Mouse (Mus musculus) erythroid progenitor cell, adult 5-6 weeks (primary cell): ENCODE measurements around the gene Serpina6. TPM values are rescaled to one million over a fixed set of nuclear protein-coding genes. Genes with fewer than 3 reads are reported as not detected.
"Not testable (repeated sequence)": the region's sequence is repeated elsewhere in the genome, so short reads cannot be mapped to it uniquely, and the experiment has no call there.

Experiments used
- ATAC-seq: replicated peaks from 2 replicates; pipeline ENCODE4 v1.8.0; 2016; ENCODE audit warnings: moderate number of reproducible peaks, mild to moderate bottlenecking, moderate TSS enrichment, inconsistent platforms; ENCODE audit not compliant: poor library complexity, low FRiP score, severe bottlenecking
- total RNA-seq, 2 experiments: library from RNA; stranded (forward) in 1 of 2; stranded (reverse) in 1 of 2; fragments of 150-400 nt in 1 of 2; fragments of 186-747, 209-891 nt in 1 of 2; gene quantifications; 2 replicates each; pipeline versions ENCODE4 v1.2.3 to v1.2.4; 2015 to 2017; ENCODE audit warnings: low replicate concordance in 2 of 2

Gene Serpina6
- not detected in 2 replicates for total RNA-seq (2015; ENCODE audit: low replicate concordance)
- not detected in 2 replicates for total RNA-seq (2017; ENCODE audit: low replicate concordance)

GRCm38 (mm10) chr12:103656848-103657626, at the start of gene Serpina6:
Gene Serpina6, minus strand, starts transcription at chr12:103657212.
- ATAC-seq, result no peak

GRCm38 (mm10) chr12:103706113-103706512, 49.1 kb upstream of the Serpina6 start:
- ATAC-seq, result no peak

GRCm38 (mm10) chr12:103705547-103705946, 48.5 kb upstream of the Serpina6 start:
- no peak for ATAC-seq

- ATAC-seq, result no peak
Observed at GRCm38 (mm10) chr12:103700144-103700750, 43.2 kb upstream of the Serpina6 start.

GRCm38 (mm10) chr12:103695429-103695828, 38.4 kb upstream of the Serpina6 start, which contains the start of gene Serpina1f:
Gene Serpina1f, minus strand, starts transcription at chr12:103695529.
- ATAC-seq, result no peak

GRCm38 (mm10) chr12:103688221-103688814, 31.3 kb upstream of the Serpina6 start:
- no peak for ATAC-seq

- no peak for ATAC-seq
Observed at GRCm38 (mm10) chr12:103687021-103687420, 30.0 kb upstream of the Serpina6 start.

DNA sequence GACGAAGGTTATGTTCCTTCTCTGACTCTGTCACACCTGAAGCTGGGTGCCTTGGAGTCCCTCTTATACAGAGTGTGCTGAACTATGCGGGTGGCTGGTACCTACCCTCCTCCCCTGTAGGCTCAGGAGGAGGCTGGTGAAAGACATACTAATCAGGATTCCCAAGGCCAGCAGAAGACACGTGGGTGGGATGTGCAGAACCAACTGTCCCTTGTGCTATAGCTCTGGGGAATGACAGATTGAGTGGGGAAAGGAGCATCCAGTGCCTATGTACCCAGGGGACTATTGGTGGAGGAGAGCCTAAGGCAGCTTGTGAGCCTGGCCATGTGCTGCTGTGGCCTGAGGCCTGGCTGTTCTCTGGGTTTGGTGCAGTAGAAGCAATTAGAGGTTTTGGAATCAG, 29.0 kb upstream of the Serpina6 start:
- ATAC-seq, result no peak

DNA sequence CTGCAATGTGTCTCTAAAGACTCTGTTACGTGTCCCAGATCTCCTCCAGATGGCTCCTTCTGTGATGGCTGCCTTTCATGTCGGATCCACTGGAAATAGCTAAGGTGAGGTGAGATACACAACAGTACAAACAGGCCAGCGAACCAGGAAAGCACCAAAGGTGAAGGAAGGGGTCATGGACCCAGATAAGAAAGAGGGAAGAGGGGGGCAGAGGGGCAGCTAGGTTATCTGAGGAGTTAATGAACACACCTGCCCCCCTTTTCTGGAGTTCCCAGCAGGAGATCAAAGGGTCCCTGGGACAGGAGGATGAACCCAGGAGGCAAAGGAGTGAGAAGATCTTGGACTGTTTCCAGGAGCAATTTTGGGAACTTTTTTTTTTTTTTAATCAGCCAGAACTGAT, 28.4 kb upstream of the Serpina6 start:
- ATAC-seq, result no peak

DNA sequence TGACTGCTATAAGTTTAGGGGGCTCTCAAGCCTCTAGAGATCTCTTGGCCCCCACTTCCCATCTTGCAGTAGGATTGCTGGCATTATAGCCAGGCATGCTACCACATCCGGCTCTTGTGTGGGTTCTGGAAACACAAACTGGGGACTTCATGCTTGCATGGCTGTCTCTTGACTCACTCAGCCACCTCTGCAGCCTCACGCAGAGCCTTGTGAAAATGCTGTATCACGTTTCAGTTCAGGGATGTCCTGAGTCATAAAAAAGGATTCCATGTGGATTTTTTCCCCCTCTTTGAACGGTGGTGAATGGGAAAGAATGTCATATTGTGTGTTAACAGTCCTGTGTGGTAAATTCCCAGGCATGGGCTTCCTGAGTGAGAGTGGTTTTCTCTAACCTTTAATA, 26.8 kb upstream of the Serpina6 start:
- no peak for ATAC-seq

GRCm38 (mm10) chr12:103681739-103682138, 24.7 kb upstream of the Serpina6 start:
- ATAC-seq, result no peak

DNA sequence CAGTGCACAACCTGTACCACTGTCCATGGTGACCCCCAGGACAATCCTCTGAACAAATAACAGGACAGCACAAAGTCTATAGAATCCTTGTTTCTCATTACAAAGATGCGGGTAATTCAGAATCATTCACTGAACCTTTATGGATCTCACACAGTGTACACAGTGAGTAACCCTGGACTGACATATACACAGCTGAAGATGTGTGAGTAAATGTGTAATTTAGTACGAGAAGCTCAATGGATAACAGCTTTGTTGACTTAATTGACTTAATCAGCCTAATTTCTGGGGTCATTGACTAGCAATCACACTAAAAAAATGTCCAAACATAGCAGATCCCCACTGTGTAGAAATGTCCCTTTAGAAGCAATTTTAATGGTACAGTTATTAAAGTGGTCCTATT, 24.2 kb upstream of the Serpina6 start:
- ATAC-seq, result no peak

GRCm38 (mm10) chr12:103679853-103680252, 22.8 kb upstream of the Serpina6 start:
- ATAC-seq, result not testable (repeated sequence)

DNA sequence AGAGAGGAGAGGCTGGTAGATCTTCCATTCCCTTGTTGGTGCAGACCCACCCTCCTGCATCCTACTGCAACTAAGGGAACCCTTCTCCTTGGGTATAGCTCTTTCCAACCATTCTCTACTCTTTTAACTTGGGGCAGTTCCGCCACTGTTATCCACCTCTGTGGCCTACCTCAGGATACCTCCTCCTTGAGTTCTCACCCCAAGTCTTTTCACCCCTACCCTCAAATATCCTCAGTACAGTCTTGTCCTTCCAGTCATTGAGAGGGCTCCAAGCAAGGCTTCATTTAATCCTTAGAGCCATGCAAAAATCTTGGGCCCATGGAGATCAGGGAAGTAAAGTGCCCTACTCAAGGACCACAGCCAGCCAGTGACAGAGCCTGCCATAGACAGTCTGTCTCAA, 19.0 kb upstream of the Serpina6 start, which contains the start of gene Serpina16:
Gene Serpina16, minus strand, starts transcription at position 101 of the 400 bp plus-strand sequence.
- ATAC-seq, result no peak

DNA sequence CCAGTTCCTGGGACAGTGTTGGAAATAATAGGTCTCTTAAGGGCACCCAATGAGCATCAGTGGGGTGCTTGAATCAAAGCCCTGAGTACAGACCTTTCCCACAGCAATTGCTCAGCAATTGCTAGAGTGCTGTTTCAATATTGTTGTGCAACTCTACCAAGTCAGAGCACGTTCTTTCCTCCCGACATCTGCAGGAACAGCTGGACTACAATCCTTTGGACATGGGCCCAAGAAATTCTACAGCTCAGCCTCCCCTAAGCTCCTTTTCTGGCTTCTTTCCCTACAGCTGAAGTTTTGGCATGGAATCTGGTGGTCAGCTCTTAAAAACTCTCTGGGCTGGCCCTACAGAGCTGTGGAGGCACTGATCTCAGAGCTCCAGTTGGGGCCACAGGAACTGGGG, 16.2 kb upstream of the Serpina6 start:
- ATAC-seq, result no peak

DNA sequence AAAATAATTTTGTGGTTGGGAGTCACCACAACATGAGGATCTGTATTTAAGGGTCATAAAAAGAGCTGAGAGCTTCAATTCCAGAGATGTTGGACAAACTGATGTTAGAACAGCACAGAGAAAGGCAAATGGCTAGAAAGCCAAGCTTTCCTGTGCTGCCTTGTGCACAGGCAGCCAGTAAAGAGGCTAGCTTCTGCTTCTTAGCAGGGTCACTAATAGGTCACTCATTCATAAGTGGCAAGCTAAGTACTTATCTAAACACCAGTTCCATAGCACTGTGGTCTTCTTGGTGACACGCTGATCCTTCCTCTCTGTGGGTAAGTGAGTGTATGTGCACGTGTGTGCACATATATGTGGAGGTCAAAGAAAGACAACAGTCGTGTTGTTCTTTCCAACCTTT, 14.5 kb upstream of the Serpina6 start:
- no peak for ATAC-seq

DNA sequence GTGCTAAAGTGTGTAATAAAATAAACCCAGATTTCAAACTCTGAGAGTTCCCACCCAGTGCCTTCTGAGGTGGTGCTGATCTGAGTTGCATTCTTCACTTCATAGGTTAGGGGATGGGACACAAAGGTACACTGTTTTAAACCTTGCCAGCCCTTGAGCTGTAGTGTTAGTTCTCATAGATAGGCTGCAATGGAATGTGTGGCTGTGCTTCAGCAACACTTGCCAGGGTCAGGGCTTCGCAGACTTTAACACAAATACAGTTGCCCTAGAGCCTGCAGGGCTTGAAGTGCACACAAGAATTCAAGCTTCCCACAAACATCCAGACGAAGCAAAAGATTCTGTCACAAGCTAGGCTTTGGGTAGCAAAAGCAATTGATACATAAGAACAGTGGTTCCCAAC, 14.0 kb upstream of the Serpina6 start:
- ATAC-seq, result no peak

GRCm38 (mm10) chr12:103670344-103670743, 13.3 kb upstream of the Serpina6 start:
- ATAC-seq, result no peak

- no peak for ATAC-seq
Observed at GRCm38 (mm10) chr12:103665286-103665685, 8.3 kb upstream of the Serpina6 start.

DNA sequence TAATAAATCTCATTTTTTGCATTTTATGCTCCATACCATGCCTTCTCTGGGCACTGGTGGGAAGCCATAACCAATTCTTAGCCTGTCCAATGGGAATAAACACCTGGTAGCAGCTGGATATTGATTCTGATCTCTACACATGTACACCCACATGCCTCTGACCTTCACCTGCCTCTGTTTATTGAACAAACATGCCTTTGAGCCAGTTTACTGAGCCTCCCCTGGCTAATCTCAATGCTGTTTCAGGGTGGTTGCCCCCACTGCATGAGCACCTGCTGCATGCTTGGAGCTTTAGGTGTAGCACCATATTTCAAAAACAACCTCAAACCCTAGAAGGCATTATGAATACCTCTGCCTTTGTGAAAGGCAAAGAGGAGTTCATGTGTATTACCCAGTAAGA, 5.0 kb upstream of the Serpina6 start:
- not testable (repeated sequence) for ATAC-seq

DNA sequence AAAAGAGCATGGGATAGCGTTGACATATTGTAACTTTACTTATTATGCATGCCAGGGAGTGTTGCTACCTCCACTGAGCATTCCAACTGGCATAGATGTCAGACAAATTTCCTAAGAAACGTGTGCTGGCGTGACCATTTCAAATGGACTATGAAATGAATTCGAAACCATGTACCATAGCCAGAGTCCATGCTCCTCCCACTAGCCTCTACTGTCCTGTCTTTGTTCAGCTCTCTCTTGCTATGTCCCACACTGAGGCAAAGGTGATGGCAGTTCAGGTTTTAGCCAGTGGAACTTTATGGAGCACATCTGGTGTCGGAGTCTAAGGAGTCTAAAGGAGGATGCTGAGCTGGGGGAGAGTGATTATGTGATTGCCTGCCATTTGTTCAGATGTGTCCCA, 3.1 kb upstream of the Serpina6 start:
- ATAC-seq, result no peak
